Mouse (Mus musculus) cerebellum, postnatal 14 days (tissue): ENCODE results near the gene Shisa8.
A peak's percentile ranks its signal among the peaks of the same experiment; 100 is the strongest.

ENCODE experiments used
- DNase-seq, 2 experiments: peaks; one replicate each; pipeline ENCODE4 v3.0.0; 2021; ENCODE audit warnings: mixed read lengths in 2 of 2

The Shisa8 gene

GRCm38 (mm10) chr15:82170437-82171377, 41.9 kb downstream of the Shisa8 start:
- peak; percentile 73 to 79 for DNase-seq

GRCm38 (mm10) chr15:82169671-82170070, 42.9 kb downstream of the Shisa8 start:
- DNase-seq = no peak

DNA sequence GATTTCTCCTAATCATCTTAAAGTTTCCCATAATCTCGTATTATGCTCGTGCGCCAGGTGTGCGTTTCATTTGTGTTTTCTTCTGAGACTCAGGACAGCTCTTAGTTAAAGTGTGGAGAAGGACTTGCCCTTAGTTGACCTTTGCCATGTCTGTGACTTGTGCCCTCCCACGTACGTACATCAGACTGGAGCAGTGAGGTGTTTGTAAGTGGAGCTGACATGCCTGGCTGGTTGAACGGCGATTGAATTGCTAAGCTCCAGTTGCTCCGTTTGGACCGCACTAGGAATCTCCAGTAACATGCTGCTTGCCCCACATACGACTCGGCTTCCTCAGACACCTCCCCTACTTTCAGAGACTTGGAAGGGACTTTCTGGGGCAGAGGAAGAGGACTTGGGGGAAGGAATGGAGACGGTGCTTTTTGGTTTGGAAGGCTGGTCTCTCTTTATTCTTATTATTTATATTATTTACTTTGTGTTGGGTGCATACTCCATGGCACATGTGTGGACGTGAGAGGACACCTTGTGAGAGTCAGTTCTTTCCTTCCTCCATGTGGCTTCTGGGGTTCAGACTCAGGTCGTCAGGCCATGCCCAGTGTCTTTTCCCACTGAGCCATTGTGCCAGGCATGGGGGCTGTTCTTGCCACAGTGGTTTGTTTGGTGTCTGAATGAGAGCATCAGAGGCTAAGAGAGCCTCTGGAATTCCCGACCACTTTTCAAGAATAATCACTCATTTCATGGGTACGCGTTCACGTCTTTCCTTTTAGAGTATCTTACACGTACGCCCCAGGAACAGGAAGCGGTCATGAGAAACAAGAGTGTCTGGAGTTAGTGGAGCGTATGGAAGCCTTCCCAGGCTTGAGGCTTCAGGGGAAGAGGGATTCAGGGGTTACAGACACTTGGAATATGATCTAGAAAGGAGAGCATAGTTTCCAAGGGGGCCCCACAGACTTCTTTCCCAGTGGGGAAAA, 45.1 kb downstream of the Shisa8 start:
- DNase-seq = peak in 1 of 2 experiments; percentile 56

DNA sequence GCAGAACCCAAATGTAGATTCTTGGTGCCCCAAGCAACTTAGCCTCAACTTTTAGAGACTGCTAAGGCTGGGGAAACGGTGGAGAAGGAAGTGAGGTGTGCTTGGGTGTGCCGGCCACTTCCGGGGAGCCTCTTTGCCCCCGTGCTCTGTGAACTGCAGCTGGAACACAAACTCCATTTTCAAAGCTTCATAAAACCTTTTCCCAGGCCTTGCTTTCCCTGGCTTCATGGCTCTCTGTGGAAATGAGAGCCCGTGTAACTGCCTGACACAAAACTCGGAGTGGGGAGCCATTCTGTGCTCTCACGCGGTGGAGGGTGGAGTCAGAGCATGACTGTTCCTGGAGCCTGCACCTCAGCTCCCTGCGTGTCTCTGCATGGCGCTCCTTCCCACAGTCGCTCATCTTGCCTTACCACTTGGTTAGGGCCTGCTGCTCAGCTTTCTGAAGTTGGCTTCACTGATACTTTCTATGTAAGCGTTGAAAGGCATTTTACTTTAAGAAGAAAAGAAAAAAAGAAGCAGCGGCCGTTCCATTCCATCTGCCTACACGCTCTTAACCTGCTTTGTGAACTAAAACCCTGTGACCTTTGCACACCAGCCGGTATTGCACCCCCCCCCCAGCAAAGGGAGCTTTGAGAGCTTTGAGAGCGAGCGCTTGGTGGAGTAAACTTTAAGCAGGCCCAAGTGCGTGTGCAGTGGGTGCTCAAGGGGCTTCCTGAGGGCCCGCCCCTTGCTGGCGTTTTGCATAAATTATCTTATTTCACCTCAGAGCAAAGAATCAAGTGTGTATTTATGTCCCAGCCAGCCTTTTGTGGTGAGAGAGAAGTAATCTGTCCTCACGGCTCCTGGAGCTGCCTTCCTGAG, 46.1 kb downstream of the Shisa8 start:
- DNase-seq = no peak

- DNase-seq = peak; percentile 90 to 94
Observed at GRCm38 (mm10) chr15:82165332-82166239, 47.0 kb downstream of the Shisa8 start.

DNA sequence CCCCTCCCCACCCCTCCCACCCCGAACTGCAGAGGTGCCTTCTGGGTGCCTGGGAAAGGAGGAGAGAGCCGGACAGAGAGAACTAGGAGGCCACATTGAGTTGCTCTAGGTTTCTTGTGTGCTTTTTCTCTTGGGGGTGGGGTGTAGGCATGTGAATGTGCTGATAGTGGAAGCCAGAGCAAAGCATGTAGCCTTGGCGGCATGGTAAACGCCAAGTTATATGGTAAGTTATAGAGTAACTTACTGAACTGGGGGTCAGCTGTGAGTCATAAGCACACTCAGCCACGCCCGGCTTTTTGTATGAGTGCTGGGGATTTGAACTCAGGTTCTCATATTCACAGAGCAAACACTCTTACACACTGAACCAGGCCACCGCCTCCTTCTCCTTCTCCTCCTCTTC, 48.1 kb downstream of the Shisa8 start:
- no peak for DNase-seq

DNA sequence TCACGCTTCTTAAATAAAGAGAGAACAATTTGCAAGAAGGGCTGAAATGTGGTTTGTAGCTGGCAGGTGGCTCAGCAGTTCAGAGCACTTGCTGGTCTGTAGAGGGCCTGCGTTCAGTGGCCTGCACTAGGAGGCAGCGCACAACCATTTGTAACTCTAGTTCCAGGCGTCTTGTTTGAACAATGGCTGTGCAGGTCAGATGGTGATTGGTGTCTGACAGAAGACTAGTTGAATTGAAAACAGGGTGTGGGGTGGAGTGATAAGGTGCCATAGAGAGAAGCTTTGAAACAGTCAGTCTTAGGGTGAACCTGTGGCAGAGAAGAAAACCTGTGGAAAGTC, 48.6 kb downstream of the Shisa8 start:
- DNase-seq = no peak

GRCm38 (mm10) chr15:82163356-82164060, 49.1 kb downstream of the Shisa8 start:
- no peak for DNase-seq

DNA sequence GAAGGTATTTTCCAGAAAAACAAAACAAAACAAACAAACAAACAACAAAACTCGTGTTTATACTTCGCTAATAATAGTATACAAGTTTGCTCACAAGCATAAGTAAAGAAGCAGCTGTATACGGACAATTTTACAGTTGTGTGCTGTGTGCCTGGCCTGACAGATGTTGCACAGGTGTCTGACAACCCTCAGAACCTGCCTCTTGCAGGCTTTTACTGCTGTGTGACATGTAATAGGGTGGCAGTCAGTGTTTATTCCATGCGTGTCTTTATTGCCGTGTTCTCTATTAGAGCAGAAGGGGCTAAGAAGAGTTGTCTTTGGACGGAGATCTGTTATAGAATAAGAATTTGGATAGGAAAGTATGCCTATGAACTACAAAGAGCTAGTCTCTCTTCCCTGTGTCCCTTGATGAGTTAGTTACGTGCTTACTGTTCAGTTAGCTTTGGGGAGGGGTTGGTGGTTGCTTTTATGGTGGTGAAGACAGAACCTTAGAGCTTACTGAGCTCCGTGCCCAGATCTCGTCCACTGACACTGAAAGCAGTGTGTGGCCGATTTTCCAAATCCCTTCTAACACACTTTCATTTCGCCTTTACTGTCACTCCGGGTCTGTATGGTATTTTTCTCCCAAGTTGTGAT, 50.5 kb downstream of the Shisa8 start:
- no peak for DNase-seq

- DNase-seq = no peak
Observed at GRCm38 (mm10) chr15:82160731-82161640, 51.6 kb downstream of the Shisa8 start.

- DNase-seq = no peak
Observed at GRCm38 (mm10) chr15:82159471-82159870, 53.1 kb downstream of the Shisa8 start.

- no peak for DNase-seq
Observed at GRCm38 (mm10) chr15:82158243-82159035, 54.2 kb downstream of the Shisa8 start.

DNA sequence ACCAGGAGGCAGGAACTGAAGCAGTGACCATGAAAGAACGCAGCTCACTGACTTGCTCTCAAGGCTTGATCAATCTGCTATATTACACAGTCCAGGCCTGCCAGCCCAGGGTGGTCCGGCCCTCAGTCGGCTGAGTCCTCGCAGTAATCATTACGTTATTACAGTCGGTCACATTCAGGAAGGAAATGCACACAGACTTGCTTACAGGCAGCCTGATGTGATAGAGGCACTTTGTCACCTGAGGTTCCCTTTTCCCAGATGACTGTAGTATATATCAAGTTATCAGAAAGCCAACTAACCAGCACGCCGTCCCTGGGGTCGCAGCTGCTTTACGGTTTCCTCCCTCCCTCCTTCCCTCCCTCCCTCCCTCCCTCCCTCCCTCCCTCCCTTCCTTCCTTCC, 55.7 kb downstream of the Shisa8 start:
- DNase-seq = no peak

GRCm38 (mm10) chr15:82156298-82156697, 56.3 kb downstream of the Shisa8 start:
- DNase-seq = no peak
